Mouse (Mus musculus): Measurements from ENCODE around the gene Psmb2.

Psmb2 gene

GRCm38 (mm10) chr4:126752024-126752607 is 74.7 kb downstream of the Psmb2 start:
- DNase-seq (ENCODE audit: extremely low spot score, low read depth, low spot score) = no peak

GRCm38 (mm10) chr4:126752608-126753141 is 75.2 kb downstream of the Psmb2 start:
- no peak for DNase-seq (ENCODE audit: extremely low spot score, low read depth, low spot score)

- no peak for DNase-seq (ENCODE audit: extremely low spot score, low read depth, low spot score)
Observed at GRCm38 (mm10) chr4:126753268-126754230, 76.1 kb downstream of the Psmb2 start, which contains the start of the genes Ncdn and AU040320. Gene Ncdn (minus strand): TSS chr4:126753438. Gene AU040320 (plus strand): TSS chr4:126753544.

- no peak for DNase-seq (ENCODE audit: extremely low spot score, low read depth, low spot score)
Observed at GRCm38 (mm10) chr4:126754231-126754611, 76.8 kb downstream of the Psmb2 start.

- no peak for DNase-seq (ENCODE audit: extremely low spot score, low read depth, low spot score)
Observed at GRCm38 (mm10) chr4:126754736-126755374, 77.4 kb downstream of the Psmb2 start.

- no peak for DNase-seq (ENCODE audit: extremely low spot score, low read depth, low spot score)
Observed at GRCm38 (mm10) chr4:126756766-126757165, 79.3 kb downstream of the Psmb2 start.

- DNase-seq (ENCODE audit: extremely low spot score, low read depth, low spot score) = no peak
Observed at GRCm38 (mm10) chr4:126758299-126758698, 80.9 kb downstream of the Psmb2 start.
